Mouse (Mus musculus): ENCODE results near the gene Tubb5. TPM values are rescaled to one million over a fixed set of nuclear protein-coding genes. Genes with fewer than 3 reads are reported as not detected.

The Tubb5 gene
- total RNA-seq, 2 experiments from 2014 or later, result 771 to 797 TPM

DNA sequence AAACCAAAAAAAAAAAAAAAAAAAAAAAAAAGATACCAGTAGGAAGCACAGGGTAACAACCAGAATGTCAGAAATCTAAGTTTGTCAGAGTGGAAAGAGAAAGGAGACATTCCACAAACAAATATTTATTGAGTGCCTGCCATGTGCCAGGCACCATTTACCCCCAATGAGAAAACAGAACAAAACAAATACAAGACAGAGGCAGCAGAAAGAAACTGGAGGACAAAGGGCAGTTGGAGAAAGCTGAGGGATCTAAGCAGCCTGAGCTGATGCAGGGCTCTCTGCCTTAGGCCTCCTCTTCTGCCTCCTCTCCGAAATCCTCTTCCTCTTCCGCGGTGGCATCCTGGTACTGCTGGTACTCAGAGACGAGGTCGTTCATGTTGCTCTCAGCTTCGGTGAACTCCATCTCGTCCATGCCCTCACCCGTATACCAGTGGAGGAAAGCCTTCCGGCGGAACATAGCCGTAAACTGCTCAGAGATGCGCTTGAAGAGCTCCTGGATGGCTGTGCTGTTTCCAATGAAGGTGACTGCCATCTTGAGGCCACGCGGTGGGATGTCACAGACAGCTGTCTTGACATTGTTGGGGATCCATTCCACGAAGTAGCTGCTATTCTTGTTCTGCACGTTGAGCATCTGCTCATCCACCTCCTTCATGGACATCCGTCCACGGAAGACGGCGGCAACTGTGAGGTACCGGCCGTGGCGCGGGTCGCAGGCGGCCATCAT is 3.2 kb downstream of the Tubb5 start:
- intact Hi-C loops (cut with DNase I), result no loop called here
- DNase-seq (ENCODE audit: low spot score in 2 of 2), result peak; percentile 51 to 58

DNA sequence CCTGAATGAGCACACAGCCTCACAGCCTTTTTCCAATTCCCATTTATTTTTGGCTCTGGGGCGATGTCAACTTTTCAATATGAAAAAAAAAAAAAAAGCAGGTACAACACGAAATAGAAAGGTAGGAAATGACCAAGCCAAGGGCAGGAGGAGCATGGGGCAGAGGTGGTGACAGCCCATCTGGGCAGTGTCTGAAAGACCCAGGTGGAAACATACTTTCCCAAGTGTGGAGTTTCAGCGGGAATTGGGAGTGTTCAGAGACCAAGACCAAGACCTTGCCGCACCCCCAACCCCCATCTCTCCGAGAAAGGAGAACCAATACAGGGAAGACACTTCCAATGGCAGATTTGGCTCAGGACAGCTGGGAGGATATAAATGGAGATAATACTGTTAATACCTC is 4.2 kb downstream of the Tubb5 start:
- intact Hi-C loops (cut with DNase I), result no loop called here
- DNase-seq (ENCODE audit: low spot score in 2 of 2), result no peak

GRCm38 (mm10) chr17:35833239-35833751 is 4.8 kb downstream of the Tubb5 start:
- peak in 1 of 2 experiments; percentile 36 for DNase-seq (ENCODE audit: low spot score in 2 of 2)
- intact Hi-C loops (cut with DNase I), result no loop called here

DNA sequence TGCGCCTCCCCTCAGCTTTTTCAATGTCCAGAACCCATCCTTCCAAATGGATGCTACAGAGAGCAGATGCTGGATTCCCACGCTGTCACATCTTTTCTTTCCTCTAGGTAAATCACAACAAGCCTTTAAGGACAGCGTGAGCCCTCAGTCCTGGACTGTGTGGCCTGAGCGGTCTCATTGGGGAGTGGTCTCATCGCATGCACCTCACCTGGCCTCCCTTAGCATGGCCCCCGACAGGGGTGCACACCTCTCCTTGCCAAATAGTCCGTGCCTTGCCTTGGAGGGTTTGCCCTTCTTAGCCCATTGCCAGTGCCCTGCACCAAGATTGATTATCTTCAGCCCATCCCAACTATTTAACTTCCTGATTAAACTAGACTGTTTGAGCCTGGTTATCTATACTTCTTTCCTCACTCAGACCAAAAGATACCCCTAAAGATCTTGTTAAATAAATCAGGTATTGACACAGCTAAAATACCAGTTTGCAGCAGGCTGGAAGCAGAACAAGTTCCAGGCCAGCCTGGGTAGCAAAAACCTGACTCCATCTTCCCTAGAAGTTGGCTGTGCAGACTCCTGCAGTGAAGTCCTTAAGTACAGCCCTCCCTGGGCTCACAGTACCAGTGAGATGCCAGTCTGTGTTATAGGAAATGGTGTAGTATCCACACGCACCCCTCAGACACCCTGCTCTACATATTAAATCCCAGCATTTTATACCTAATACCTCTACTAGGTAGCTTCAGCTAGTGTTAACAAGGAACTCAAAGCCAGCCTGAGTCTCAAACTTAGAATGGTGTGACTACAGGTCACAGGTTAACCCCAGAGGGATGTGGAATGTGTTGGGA is 5.5 kb downstream of the Tubb5 start:
- intact Hi-C loops (cut with DNase I), result no loop called here
- DNase-seq (ENCODE audit: low spot score in 2 of 2), result no peak

GRCm38 (mm10) chr17:35829737-35830136 is 8.4 kb downstream of the Tubb5 start:
- intact Hi-C loops (cut with DNase I), result loop anchor here (10.0 kb wide), 1 partner anchor 145 kb away; the partner anchor contains the start of gene Gnl1
- peak; percentile 85 to 87 for DNase-seq (ENCODE audit: low spot score in 2 of 2)

- DNase-seq (ENCODE audit: low spot score in 2 of 2), result no peak
- intact Hi-C loops (cut with DNase I), result loop anchor here (2.0 to 10.0 kb wide), 2 partner anchors 86 to 150 kb away; partner anchors contain the start of gene Gnl1
These were observed 12.8 kb downstream of the Tubb5 start for GRCm38 (mm10) chr17:35825109-35825850.

- intact Hi-C loops (cut with DNase I), result loop anchor here (2.0 to 10.0 kb wide), 2 partner anchors 86 to 150 kb away; partner anchors contain the start of gene Gnl1
- no peak for DNase-seq (ENCODE audit: low spot score in 2 of 2)
These were observed 13.7 kb downstream of the Tubb5 start for GRCm38 (mm10) chr17:35824402-35824801.

- intact Hi-C loops (cut with DNase I), result loop anchor here (10.0 kb wide), 1 partner anchor 152 kb away; the partner anchor contains the start of gene Gnl1
- DNase-seq (ENCODE audit: low spot score in 2 of 2), result peak; percentile 77 to 85
These were observed 14.9 kb downstream of the Tubb5 start, which contains the start of gene Flot1 for GRCm38 (mm10) chr17:35822964-35823937. TSS of gene Flot1 (plus strand) at chr17:35823230.

- DNase-seq (ENCODE audit: low spot score in 2 of 2), result no peak
- intact Hi-C loops (cut with DNase I), result loop anchor here (10.0 kb wide), 1 partner anchor 152 kb away; the partner anchor contains the start of gene Gnl1
These were observed 15.5 kb downstream of the Tubb5 start for GRCm38 (mm10) chr17:35822564-35822963.

DNA sequence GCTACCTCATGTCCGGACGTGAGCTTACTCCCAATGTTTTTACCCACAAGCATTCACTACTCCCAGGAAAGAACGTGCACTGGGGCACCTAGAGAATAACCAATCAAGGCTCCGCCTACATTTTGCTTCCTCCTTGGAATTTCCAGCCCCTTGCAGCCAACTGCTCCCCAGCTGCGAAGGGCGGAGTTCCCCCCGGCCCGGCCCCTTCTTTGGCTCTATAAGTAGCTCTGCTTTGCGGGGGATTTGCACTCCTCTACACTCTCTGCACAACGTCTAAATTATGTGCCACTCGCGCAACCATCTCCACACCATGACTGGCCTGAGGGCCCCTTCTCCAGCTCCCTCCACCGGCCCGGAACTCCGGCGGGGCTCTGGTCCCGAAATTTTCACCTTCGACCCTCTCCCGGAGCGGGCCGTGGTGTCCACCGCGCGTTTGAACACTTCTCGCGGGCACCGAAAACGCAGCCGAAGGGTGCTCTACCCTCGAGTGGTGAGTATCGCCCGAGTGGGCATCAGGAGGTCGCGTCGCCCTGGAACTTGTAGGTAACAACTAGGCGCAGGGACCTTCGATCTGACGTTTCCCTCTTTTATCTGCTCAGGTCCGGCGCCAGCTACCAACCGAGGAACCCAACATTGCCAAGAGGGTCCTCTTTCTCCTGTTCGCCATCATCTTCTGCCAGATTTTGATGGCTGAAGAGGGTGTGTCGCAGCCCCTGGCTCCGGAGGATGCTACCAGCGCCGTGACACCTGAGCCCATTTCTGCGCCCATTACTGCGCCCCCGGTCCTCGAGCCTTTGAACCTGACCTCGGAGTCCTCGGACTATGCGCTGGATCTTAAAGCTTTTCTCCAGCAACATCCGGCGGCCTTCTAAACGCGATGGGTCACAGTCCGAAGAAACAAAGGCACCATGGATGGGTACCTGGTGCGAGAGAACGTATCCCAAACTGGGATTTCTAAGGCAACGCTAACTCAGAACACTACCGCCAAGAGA is 16.4 kb downstream of the Tubb5 start, which contains the start of gene Ier3:
Gene Ier3 (plus strand): TSS at position 246 of the 992 bp plus-strand sequence.
- DNase-seq (ENCODE audit: low spot score in 2 of 2), result peak; percentile 64 to 69
- intact Hi-C loops (cut with DNase I), result loop anchor here (10.0 kb wide), 1 partner anchor 153 kb away; the partner anchor contains the start of gene Gnl1

DNA sequence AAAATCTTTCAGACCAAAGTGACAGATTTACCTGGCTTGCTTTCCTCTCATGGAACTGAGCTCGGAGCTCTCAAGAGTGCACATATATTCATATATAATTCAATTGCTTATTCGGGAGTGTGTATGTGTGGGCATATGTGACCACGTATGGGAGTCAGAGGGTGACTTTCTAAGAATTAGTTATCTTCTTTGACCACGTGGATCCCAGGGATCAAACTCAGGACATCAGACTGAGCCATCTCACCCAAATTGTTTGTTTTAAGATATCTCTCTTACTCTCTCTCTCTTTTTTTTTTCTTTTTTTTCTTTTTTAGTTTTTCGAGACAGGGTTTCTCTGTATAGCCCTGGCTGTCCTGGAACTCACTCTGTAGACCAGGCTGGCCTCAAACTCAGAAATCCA is 18.0 kb downstream of the Tubb5 start:
- intact Hi-C loops (cut with DNase I), result loop anchor here (10.0 kb wide), 1 partner anchor 155 kb away; the partner anchor contains the start of gene Gnl1
- DNase-seq (ENCODE audit: low spot score in 2 of 2), result no peak

DNA sequence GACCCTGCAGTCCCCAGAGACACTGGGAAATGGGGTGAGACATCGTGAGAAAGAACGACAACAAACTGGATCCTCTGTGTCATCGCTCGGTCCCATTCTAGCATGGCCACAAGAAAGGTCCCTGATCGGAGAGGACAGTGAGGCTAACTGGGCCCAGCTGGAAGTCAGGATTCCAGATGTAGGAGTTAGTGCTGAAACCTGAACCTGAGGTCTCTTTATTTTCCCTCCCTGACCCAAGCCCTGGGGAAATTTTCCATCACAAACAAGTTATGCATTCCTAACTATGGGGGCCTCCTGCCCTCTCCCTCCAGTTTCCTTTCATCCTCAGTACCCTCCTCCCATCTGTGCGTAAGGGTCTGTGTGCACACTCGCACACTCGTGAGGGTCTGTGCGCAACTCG is 20.9 kb downstream of the Tubb5 start:
- DNase-seq (ENCODE audit: low spot score in 2 of 2), result no peak
- intact Hi-C loops (cut with DNase I), result no loop called here

DNA sequence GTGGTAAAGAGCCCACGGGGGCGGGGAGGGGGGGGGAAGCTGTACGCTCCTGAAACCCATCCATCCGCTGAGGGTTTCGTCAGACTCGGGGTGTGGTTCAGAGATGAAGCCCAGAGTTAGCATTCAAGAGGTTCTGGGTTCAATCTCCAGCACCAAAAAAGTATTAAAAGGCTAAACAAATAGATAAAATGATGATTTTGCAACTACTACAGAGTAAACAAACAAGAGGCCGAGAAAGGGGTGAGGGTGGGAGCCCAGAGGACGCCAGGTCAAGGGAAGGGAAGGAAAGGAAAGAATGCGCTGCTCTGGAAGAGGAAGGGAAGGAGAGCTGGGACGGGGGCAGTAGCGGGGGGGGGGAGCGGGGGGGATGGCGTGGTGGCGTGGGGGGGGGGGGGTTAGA is 21.4 kb downstream of the Tubb5 start:
- intact Hi-C loops (cut with DNase I), result no loop called here
- DNase-seq (ENCODE audit: low spot score in 2 of 2), result no peak

DNA sequence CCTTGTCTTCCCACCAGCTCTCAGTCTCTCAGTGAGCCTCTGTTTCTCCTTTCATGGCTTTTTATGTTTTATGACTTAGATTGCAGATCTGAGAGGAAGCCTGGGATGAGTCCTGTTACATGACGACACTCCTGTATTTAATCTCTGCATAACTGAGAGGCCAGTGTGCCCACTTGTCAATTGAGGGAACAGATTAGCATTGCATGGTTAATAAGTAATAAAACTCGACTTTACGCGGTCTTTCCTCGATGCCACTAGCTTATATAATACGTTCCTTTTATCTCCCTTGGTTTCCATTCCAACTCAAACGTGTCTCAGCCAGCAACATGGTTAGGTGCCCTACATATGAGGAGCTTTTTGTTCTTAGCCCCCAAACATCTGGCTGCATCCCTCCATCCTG is 22.3 kb downstream of the Tubb5 start:
- intact Hi-C loops (cut with DNase I), result no loop called here
- no peak for DNase-seq (ENCODE audit: low spot score in 2 of 2)

DNA sequence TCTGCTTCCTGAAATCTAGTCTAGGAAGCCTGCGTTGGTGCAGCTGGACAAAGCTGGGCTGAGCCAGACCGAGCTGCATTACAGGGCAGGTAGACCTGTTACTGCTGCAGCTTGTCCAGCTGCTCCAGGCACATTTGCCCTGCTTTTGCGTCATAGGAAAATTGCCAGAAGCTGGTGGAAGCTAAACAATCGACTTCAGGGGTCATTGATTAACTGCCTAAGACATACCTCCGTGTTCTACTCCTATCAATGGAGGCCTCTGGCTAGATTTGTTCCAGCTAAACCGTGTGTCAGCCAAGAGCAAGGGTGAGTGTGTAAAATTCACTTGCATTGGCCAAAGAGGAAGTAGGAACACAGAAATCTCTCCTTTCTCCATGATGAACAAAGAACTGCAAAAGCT is 23.4 kb downstream of the Tubb5 start:
- intact Hi-C loops (cut with DNase I), result no loop called here
- DNase-seq (ENCODE audit: low spot score in 2 of 2), result no peak

GRCm38 (mm10) chr17:35813653-35814052 is 24.5 kb downstream of the Tubb5 start:
- DNase-seq (ENCODE audit: low spot score in 2 of 2), result no peak
- intact Hi-C loops (cut with DNase I), result no loop called here

- intact Hi-C loops (cut with DNase I), result no loop called here
- DNase-seq (ENCODE audit: low spot score in 2 of 2), result peak; percentile 67 to 75
These were observed 24.9 kb downstream of the Tubb5 start for GRCm38 (mm10) chr17:35813245-35813647.

Measured in left cerebral cortex, postnatal 14 days (tissue).